Mouse (Mus musculus) retina, adult 2 months (tissue): ENCODE results near the gene Ranbp1.

ENCODE experiments used
- DNase-seq: peaks from one replicate; pipeline ENCODE4 v3.0.0-alpha.2; 2012; ENCODE audit warnings: low read depth, low spot score

The Ranbp1 gene

DNA sequence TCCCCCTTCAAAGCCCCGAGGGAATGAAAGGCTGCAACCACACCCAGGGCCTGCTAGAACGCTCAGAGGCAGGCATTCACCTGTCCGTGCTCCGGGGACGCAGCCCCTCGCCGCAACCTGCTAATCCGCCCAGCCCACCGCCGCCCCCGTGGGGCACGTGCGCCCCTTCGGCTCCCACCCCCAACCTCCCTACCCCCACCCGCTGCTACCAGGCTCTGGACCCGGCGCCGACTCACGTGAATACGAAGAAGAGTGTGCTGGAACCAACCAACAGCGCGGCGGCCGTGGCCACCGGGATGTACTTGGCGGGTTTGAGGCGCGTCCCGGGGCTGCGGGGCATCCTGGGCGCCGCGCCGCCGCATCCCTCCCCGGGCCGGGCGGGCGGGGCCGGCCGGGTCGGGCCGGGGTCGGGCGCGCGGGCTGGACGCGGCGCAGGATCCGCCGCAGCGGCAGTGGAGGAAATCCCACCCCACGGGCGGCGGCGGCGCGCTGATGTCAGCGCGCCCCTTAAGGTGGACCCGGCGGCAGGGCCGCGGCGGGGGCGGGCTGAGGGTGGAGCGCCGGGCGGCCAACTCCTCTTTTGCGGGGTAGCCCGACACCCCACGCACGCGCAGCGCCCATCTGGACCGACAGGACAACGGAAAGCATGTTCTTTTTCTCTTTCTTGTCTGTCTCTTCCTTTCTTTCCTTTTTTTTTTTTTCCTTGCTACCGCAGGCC lies 13.7 kb downstream of the Ranbp1 start, which contains the start of gene Zdhhc8:
Gene Zdhhc8 (minus strand): TSS at position 466 of the 718 bp plus-strand sequence.
- DNase-seq = no peak

GRCm38 (mm10) chr16:18233919-18234670 lies 14.4 kb downstream of the Ranbp1 start:
- DNase-seq = no peak

DNA sequence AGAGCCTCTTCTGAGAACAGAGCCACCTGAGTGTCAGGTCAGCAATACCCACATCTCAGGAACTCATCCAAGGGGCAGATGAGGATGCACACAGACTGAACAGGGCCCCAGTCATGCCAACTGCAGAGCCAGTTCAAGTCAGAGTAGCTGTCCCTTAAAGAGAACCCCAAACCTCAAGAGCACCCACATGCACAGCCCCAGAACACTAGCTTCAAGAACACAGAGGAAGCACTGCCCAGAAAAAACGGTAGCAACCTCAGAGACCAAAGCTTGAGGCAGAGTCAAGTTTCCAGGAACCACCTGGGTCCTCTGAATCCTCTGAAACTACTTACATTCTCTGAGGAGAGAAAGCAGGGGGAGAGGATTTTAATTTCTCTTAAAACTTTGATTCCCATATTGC lies 15.1 kb downstream of the Ranbp1 start:
- no peak for DNase-seq

GRCm38 (mm10) chr16:18231451-18231850 lies 17.1 kb downstream of the Ranbp1 start:
- no peak for DNase-seq

DNA sequence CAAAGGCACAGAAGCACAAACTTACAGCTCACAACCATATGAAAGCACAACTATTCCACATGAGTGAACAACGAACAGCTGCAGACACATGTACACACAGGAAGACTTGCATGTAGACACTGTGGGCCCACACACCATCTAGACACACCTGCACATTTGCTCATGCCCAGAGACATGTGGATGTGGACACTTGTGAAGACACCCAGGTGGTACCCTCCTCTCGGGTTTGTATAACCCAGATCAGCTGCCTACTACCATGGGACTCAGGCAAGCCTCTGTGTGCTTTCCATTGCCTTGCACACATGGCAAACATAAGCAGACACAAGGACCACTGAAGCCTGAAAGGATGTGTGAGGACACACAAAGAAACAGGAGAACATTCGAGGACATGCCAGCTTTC lies 17.5 kb downstream of the Ranbp1 start:
- DNase-seq = no peak

DNA sequence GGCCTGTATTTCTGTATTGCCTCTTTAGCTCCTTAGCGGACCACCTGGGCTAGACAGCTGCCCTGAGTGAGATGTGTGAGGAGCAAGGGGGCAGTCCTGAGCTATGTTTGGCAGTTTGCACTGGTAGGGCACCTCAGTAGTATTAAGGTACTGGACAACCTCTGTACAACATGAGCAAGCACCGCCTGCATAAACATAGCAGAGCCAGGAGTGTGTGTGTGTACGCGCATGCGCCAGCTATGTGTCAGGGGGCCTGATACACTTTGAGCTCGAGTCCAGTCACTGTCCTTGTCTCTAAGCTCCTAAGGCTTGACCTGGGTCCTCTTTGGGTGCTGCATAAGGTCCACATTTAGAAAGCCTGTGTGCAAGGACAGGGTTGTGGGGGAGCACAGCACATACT lies 17.9 kb downstream of the Ranbp1 start:
- no peak for DNase-seq

DNA sequence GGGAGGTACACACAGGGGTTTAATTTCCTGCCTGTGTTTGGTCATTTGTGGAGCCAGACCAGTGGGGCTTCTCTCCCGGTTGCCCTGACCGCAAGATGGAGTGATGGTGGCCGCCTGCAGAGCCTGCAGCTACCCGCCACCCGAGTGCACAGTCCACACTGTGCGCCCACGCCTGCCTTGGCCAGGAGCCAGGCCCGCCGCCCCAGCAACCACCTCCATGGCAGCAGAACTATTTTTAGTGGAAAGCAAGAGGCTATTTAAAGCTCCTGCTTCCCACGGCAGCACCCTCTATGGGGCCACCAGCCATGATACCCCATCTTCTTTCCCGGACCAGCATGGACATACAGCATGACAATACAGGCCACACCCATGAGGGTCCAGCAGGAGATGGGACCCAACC lies 18.9 kb downstream of the Ranbp1 start:
- no peak for DNase-seq

DNA sequence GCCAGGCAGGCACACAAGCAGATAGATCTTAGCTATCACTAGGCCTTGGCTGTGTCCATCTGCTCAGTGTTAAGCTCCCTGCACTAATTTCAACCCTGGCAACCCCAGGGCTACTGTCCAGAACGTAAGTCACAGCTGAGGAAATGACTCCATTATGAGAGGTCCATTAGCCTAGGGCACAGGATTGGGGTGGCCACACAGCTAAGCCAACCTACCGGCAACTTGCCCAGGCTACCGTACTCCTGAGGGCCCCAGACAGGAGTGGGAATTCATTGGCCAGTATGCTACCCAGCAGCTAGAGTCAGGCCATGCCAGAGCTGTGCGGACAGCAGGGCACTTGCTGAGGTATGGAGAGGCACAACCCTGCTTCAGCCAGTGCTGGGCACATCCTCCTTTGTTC lies 19.7 kb downstream of the Ranbp1 start:
- DNase-seq = no peak

GRCm38 (mm10) chr16:18227897-18228422 lies 20.6 kb downstream of the Ranbp1 start:
- DNase-seq = no peak

DNA sequence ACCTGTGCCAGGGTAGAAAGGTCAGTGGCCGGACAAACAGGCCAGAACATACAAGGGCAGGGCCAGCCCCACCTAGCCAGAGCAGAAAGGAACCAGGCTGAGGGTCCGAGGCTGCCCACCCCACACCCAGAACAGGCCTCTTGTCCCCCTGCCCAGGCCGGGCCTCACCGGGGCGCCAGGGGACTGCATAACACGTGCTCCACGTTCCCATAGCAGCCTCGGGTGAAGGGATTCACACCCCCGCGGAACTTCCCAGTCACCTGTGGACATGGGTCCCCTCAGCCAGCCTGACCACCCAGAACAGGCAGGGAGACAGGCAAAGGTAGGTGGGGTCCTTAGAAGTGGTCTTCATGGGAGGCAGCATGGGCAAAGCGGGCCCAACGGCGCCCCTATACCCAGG lies 21.3 kb downstream of the Ranbp1 start:
- DNase-seq = no peak

DNA sequence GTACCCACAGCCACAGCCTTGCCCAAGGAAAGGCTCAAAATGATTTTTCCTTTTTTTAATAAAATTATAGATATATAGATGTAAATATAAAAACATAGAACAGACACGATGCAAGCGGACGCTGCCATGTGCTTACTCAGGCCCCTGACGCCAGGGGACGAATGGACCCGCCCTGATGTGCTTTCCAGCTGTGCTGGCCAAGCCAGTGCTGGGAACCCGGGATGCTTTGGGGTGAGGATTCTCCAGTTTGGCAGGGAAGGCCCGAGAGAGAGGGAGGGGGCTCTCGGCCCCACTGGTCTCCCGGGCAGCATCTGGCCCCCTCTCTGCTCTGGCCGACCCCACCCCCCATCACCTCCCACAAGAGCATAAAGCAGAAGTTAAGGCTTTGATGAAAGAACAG lies 26.3 kb downstream of the Ranbp1 start:
- no peak for DNase-seq

GRCm38 (mm10) chr16:18221543-18221898 lies 27.0 kb downstream of the Ranbp1 start:
- no peak for DNase-seq

DNA sequence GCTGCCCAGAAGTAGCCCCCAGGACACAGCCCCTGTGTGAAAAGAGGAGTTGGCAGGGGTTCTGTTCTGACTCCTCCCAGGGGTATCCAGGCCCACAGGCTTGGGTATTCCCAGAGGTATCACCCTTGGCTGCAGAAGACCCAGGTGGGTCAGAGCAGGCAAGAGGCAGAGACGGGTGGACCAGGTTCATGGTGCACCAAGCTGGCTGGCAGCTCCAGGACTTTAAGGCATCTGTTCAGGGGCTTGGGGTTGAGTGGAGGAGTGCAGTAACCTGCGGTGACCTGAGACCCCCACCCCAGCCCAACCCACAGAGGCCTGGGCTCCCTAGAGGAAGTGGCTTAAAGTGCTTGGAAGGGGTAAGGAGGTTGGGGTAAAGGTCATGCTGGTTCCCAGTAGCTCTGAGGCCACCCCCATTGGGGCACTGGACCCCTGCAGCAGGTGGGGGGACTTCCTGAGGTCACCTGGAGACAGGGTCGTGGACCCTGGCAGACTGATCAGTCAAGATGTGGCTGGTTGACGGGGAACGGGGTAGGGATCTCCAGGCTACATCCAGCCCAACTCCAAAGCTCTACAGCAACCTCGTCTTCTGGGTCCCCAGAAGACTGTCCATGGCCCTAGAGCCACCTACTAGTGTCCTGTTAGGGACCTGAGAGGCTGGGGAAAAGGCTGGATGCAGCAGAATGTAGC lies 27.5 kb downstream of the Ranbp1 start:
- DNase-seq = no peak

DNA sequence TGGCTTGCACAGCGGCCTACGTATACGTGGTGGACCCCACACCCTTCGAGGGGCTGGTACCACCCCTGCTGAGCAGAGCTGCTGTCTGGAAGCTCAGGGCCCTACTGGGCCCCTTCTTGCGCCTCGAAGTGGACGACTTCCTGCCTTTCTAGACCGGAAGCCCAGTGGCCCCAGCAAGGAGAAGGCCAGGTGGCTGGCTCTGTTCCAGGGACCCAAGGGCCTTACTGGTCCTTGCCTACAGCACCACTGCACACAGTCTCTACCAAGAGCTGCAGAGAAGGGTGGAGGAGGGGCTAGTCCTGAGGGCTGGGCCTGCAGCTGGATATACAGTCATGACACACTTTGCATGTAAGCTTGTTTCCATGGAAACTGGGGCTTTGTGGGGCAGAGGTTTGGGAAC lies 28.5 kb downstream of the Ranbp1 start:
- no peak for DNase-seq

DNA sequence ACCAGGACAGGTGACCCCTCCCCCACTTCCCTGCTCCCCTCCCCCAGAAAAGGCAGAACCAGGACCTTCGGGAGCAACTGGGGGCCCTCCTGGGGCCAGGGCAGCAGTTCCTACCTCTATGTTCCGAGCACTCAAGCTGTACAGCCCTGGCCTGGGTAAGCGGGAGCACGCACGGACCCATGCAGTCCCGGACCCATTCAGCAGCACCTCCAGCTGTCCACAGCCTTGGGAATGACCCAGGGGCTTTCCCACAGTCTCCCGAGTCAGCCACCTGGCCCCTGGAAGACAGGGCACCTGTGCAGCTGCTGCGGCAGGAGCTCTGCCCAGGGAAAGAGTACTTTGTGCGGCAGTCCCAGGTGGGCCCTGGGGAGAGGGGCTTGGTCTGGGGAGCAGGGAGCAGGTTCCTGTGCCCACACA lies 29.9 kb downstream of the Ranbp1 start:
- no peak for DNase-seq

DNA sequence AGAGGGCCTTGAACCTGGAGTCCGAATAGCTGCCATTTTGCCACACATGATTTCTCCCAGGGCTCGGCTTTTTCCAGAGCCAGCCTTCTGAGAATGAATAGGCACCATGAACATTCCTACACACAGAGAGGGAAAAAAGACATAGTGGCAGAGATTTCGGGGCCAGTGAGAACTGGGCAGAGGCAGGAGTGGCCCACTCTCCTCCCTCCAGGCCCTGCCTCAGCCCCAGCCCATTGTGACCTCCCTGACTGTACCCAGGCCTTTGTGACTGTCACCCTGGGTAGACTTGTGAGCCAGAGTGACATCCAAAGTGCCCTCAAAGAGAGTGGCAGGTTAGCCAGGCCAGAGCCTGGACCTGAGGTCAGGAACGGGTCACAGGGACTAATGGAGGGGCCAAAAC lies 31.0 kb downstream of the Ranbp1 start, which contains the start of gene Ccdc188:
Gene Ccdc188 (plus strand): TSS at position 301 of the 400 bp plus-strand sequence.
- no peak for DNase-seq

DNA sequence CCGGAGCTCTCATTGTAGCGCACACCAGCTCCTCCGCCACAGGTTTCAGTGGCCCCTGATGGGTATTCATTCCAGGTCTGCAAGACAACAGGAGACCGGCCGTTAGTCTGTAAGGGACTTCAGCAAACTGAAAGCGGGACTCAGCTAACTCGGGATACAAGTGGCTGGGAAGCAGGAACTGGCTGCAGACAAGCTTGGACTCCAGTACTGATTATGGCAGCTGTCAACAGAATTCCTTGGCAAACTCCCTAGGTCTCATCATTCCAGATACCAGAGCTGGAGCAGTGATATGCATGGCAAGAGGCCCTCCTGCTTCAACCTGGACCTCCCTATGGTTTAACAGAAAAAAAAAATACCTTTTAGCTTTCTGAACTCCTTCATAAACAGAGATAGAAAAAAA lies 33.7 kb downstream of the Ranbp1 start:
- no peak for DNase-seq

- no peak for DNase-seq
These were observed 34.8 kb downstream of the Ranbp1 start for GRCm38 (mm10) chr16:18213689-18214088.

- DNase-seq = peak; percentile 54
These were observed 36.9 kb downstream of the Ranbp1 start for GRCm38 (mm10) chr16:18211417-18212171.

GRCm38 (mm10) chr16:18210701-18211416 lies 37.7 kb downstream of the Ranbp1 start:
- no peak for DNase-seq
